Comparison of ENCODE assay signal across 26 mouse cellular contexts in genomic region chr11:52954995-52955394, GRCm38 (mm10).
"Had no signal": no experiment of that assay in that cellular context is flagged by ENCODE, and none has a peak within 500 bp of the region (broad histone marks: within the 10 kb centered on the region; RNA-seq: fewer than 3 reads in every experiment).

No protein-coding gene starts in this region.

- H3K27ac ChIP-seq: heart, adult 2 months; heart, embryonic 13.5 days; heart, embryonic 15.5 days; hindbrain, embryonic 13.5 days; intestine, embryonic 15.5 days; layer of hippocampus, adult 2 months; left cerebral cortex, adult 2 months; limb, embryonic 10.5 days; limb, embryonic 12.5 days; liver, embryonic 13.5 days had no signal

- DNase-seq: gastrocnemius, postnatal 14 days; gastrocnemius, postnatal 36 days; heart, adult 11 months; heart, adult 2 months; heart, postnatal 14 days; heart, postnatal 36 days; kidney, adult 18-20 months; kidney, adult 8-10 months; kidney, postnatal 10 days; kidney, postnatal 25 days; kidney, postnatal 4 days; liver; liver, embryonic 13.5 days had no signal

- H3K9me3 ChIP-seq: heart, embryonic 15.5 days; hindbrain, embryonic 13.5 days; intestine, embryonic 15.5 days; limb, embryonic 10.5 days; limb, embryonic 12.5 days; liver, embryonic 13.5 days had no signal

- ATAC-seq: hindbrain, embryonic 16.5 days; inflammation-experienced regulatory T-cells, adult 6 months; intestine, embryonic 15.5 days; intestine, postnatal 0 days had no signal

- H3K4me2 ChIP-seq: heart, embryonic 11.5 days; heart, embryonic 13.5 days; heart, embryonic 15.5 days; hindbrain, embryonic 13.5 days; intestine, embryonic 15.5 days; limb, embryonic 12.5 days; liver, embryonic 11.5 days; liver, embryonic 13.5 days had no signal

- H3K4me3 ChIP-seq: heart, adult 2 months; heart, embryonic 13.5 days; heart, embryonic 15.5 days; hindbrain, embryonic 13.5 days; intestine, embryonic 15.5 days; layer of hippocampus, adult 2 months; left cerebral cortex, adult 2 months; limb, embryonic 10.5 days; limb, embryonic 12.5 days; liver, embryonic 13.5 days had no signal

- H3K4me1 ChIP-seq: heart, embryonic 13.5 days; heart, embryonic 15.5 days; intestine, embryonic 15.5 days; liver, embryonic 13.5 days had no signal

- H3K9ac ChIP-seq: heart, embryonic 13.5 days; heart, embryonic 15.5 days; hindbrain, embryonic 13.5 days; intestine, embryonic 15.5 days; limb, embryonic 12.5 days; liver, embryonic 13.5 days had no signal

- H3K27me3 ChIP-seq: heart, embryonic 13.5 days; heart, embryonic 15.5 days; hindbrain, embryonic 13.5 days; intestine, embryonic 15.5 days; limb, embryonic 12.5 days; liver, embryonic 13.5 days had no signal

- H3K36me3 ChIP-seq: heart, embryonic 13.5 days; heart, embryonic 15.5 days; hindbrain, embryonic 13.5 days; intestine, embryonic 15.5 days; limb, embryonic 10.5 days; limb, embryonic 12.5 days; liver, embryonic 13.5 days had no signal
